In genomic region chr11:115215123-115215522, GRCm38 (mm10) we compare ENCODE assay signal across 19 mouse cellular contexts. TPM values are rescaled to one million over a fixed set of nuclear protein-coding genes. Genes with fewer than 3 reads are reported as not detected.
DNase-seq lines count a peak whose midpoint lies in the region; ATAC-seq and TF ChIP-seq lines count a peak whose summit lies in the region.
"Had no signal": no experiment of that assay in that cellular context is flagged by ENCODE, and none has a peak within 500 bp of the region (broad histone marks: within the 10 kb centered on the region; RNA-seq: fewer than 3 reads in every experiment).

No protein-coding gene starts in this region.

- H3K4me2 ChIP-seq in heart, embryonic 13.5 days: no peak overlapping the region; the same call in 1 of the 2 replicates
- H3K4me2 ChIP-seq in kidney, postnatal 0 days (ENCODE audit: low read length): no peak overlapping the region
- H3K4me2 ChIP-seq: liver, embryonic 15.5 days; midbrain, embryonic 15.5 days had no signal

- H3K36me3 ChIP-seq in heart, embryonic 13.5 days: peaks cover 8% of the 10 kb centered on the region; the same call in 1 of the 2 replicates
- no peaks in the 10 kb centered on the region for H3K36me3 ChIP-seq in kidney, postnatal 0 days (ENCODE audit: insufficient read depth, low read length)
- H3K36me3 ChIP-seq in embryonic facial prominence, embryonic 10.5 days (replicated peaks): no peaks in the 10 kb centered on the region
- H3K36me3 ChIP-seq: liver, embryonic 15.5 days; midbrain, embryonic 15.5 days had no signal

- peak overlapping the region; percentile 44; the same call in 1 of the 2 replicates for H3K9ac ChIP-seq in heart, embryonic 13.5 days
- no peak overlapping the region for H3K9ac ChIP-seq in kidney, postnatal 0 days (ENCODE audit: low read depth, low read length)
- H3K9ac ChIP-seq: liver, embryonic 15.5 days; midbrain, embryonic 15.5 days had no signal

- peak overlapping the region; percentile 70 for H3K27ac ChIP-seq in heart, embryonic 13.5 days (replicated peaks)
- H3K27ac ChIP-seq in kidney, postnatal 0 days: 0 out of 2 replicates have a peak overlapping the region, but pooled peaks have one; percentile 19
- no peak overlapping the region for H3K27ac ChIP-seq in embryonic facial prominence, embryonic 10.5 days (replicated peaks)
- H3K27ac ChIP-seq: liver, embryonic 15.5 days; midbrain, embryonic 15.5 days had no signal

- H3K4me3 ChIP-seq in heart, embryonic 13.5 days: no peak overlapping the region
- H3K4me3 ChIP-seq in kidney, postnatal 0 days (replicated peaks; ENCODE audit: low read depth, low read length): no peak overlapping the region
- no peak overlapping the region for H3K4me3 ChIP-seq in embryonic facial prominence, embryonic 10.5 days
- H3K4me3 ChIP-seq: erythroblast, embryonic 14.5 days; liver, embryonic 15.5 days; megakaryocyte, embryonic 14.5 days; midbrain, embryonic 15.5 days had no signal

- no peaks in the 10 kb centered on the region for H3K9me3 ChIP-seq in heart, embryonic 13.5 days
- no peaks in the 10 kb centered on the region for H3K9me3 ChIP-seq in kidney, postnatal 0 days (replicated peaks; ENCODE audit: low read length)
- H3K9me3 ChIP-seq in embryonic facial prominence, embryonic 10.5 days: no peaks in the 10 kb centered on the region
- H3K9me3 ChIP-seq: liver, embryonic 15.5 days; megakaryocyte, embryonic 14.5 days; midbrain, embryonic 15.5 days had no signal

- 0 out of 2 replicates have a peak, but pooled peaks have one; percentile 6 for ATAC-seq in heart, embryonic 13.5 days (ENCODE audit: extremely low read depth, insufficient number of reproducible peaks, low FRiP score, low TSS enrichment)
- peak; percentile 62 for ATAC-seq in kidney, postnatal 0 days (replicated peaks; ENCODE audit: low FRiP score, low read depth)
- ATAC-seq in inflammation-experienced regulatory T-cells, adult 6 months: no peak
- ATAC-seq: forebrain, embryonic 14.5 days; midbrain, embryonic 15.5 days had no signal

- no peak for TF ChIP-seq CTCF in kidney, postnatal 0 days (IDR thresholded peaks at IDR 0.05; ENCODE audit: low read depth)

- peaks cover 25% of the 10 kb centered on the region for H3K27me3 ChIP-seq in heart, embryonic 13.5 days (replicated peaks)
- H3K27me3 ChIP-seq in kidney, postnatal 0 days (ENCODE audit: insufficient read depth, low read length): no peaks in the 10 kb centered on the region
- H3K27me3 ChIP-seq in embryonic facial prominence, embryonic 10.5 days (replicated peaks; ENCODE audit: low read depth, poor library complexity, severe bottlenecking): peaks cover 29% of the 10 kb centered on the region
- H3K27me3 ChIP-seq: liver, embryonic 15.5 days; midbrain, embryonic 15.5 days had no signal

- DNase-seq in cerebellum, adult 9-11 months: peak; percentile 66
- no peak for DNase-seq in cerebellum, postnatal 4 days (ENCODE audit: low spot score in 2 of 2)
- DNase-seq in heart, adult 8-10 months (ENCODE audit: low spot score): no peak
- DNase-seq in kidney, postnatal 0 days (ENCODE audit: low spot score): peak; percentile 14
- no peak for DNase-seq in kidney, postnatal 25 days
- DNase-seq in embryonic facial prominence, embryonic 10.5 days (ENCODE audit: low spot score): peak; percentile 39
- DNase-seq: kidney, postnatal 4 days; retina, postnatal 1 day; right cerebral cortex, postnatal 4 days; thymus, postnatal 4 days had no signal

- WGBS in heart, embryonic 13.5 days: 34% methylated on average over 5 of the region's 5 CpGs
- 31% methylated on average over 5 of the region's 5 CpGs for WGBS in kidney, postnatal 0 days
- WGBS in embryonic facial prominence, embryonic 10.5 days: 34% methylated on average over 5 of the region's 5 CpGs

- peaks cover 52% of the 10 kb centered on the region for H3K4me1 ChIP-seq in heart, embryonic 13.5 days
- H3K4me1 ChIP-seq in kidney, postnatal 0 days (replicated peaks; ENCODE audit: insufficient read depth, low read length): 0 out of 2 replicates have a peak, but pooled peaks cover 4% of the 10 kb centered on the region
- peaks cover 76% of the 10 kb centered on the region for H3K4me1 ChIP-seq in embryonic facial prominence, embryonic 10.5 days

RNA-seq across cellular contexts. Expression of gene Nat9, which starts 27.5 kb away (rescaled TPM):
- polyA plus RNA-seq in heart, embryonic 13.5 days (2015; fragmentation: Nextera tagmentation; extraction: Ambion mirVana): 13.8 and 19.0 TPM in 2 replicates
- total RNA-seq in heart, adult 8-10 months (2022): 10 to 100 TPM; 25.0 to 34.9 (median 25.9) TPM
- 26.8 TPM in 2 replicates for polyA plus RNA-seq in kidney, postnatal 0 days (2015; fragmentation: Nextera tagmentation; extraction: Ambion mirVana)
- 18.2 and 18.4 TPM in 2 replicates for polyA plus RNA-seq in embryonic facial prominence, embryonic 10.5 days (2016; fragmentation: Nextera tagmentation; extraction: Ambion mirVana)
- 10 to 100 TPM; 14.2 to 21.0 (median 15.1) TPM for polyA plus RNA-seq in inflammation-experienced regulatory T-cells, adult 6 months (2017; shearing (Covaris generic))

RNA-seq across cellular contexts. Expression of gene Tmem104, which starts 27.8 kb away (rescaled TPM):
- 7.1 and 7.7 TPM in 2 replicates for polyA plus RNA-seq in heart, embryonic 13.5 days (2015; fragmentation: Nextera tagmentation; extraction: Ambion mirVana)
- total RNA-seq in heart, adult 8-10 months (2022): 10 to 100 TPM in 1 of 4 experiments, 1 to 10 TPM in 3; 8.7 to 10.9 (median 9.1) TPM
- polyA plus RNA-seq in kidney, postnatal 0 days (2015; fragmentation: Nextera tagmentation; extraction: Ambion mirVana): 12.0 and 12.6 TPM in 2 replicates
- polyA plus RNA-seq in embryonic facial prominence, embryonic 10.5 days (2016; fragmentation: Nextera tagmentation; extraction: Ambion mirVana): 10.1 and 10.3 TPM in 2 replicates
- 10 to 100 TPM in 1 of 3 experiments, 1 to 10 TPM in 2; 9.2 to 10.6 (median 9.8) TPM for polyA plus RNA-seq in inflammation-experienced regulatory T-cells, adult 6 months (2017; shearing (Covaris generic))

RNA-seq across cellular contexts. Expression of gene Grin2c, which starts 51.9 kb away (rescaled TPM):
- 0.04 TPM in 1 of 2 replicates, not detected in the other for polyA plus RNA-seq in heart, embryonic 13.5 days (2015; fragmentation: Nextera tagmentation; extraction: Ambion mirVana)
- under 1 TPM; 0.09 to 0.65 (median 0.23) TPM for total RNA-seq in heart, adult 8-10 months (2022)
- polyA plus RNA-seq in kidney, postnatal 0 days (2015; fragmentation: Nextera tagmentation; extraction: Ambion mirVana): not detected in 2 replicates
- polyA plus RNA-seq in embryonic facial prominence, embryonic 10.5 days (2016; fragmentation: Nextera tagmentation; extraction: Ambion mirVana): 0.06 and 0.07 TPM in 2 replicates
- not detected for polyA plus RNA-seq in inflammation-experienced regulatory T-cells, adult 6 months (2017; shearing (Covaris generic))
- total RNA-seq: granulocyte monocyte progenitor cell, adult 5-6 weeks; MEL had no signal

RNA-seq across cellular contexts. Expression of gene Slc9a3r1, which starts 52.0 kb away (rescaled TPM):
- 23.1 and 24.4 TPM in 2 replicates for polyA plus RNA-seq in heart, embryonic 13.5 days (2015; fragmentation: Nextera tagmentation; extraction: Ambion mirVana)
- 1 to 10 TPM; 7.3 to 8.5 (median 8.5) TPM for total RNA-seq in heart, adult 8-10 months (2022)
- polyA plus RNA-seq in kidney, postnatal 0 days (2015; fragmentation: Nextera tagmentation; extraction: Ambion mirVana): 163 and 172 TPM in 2 replicates
- 39.2 and 42.5 TPM in 2 replicates for polyA plus RNA-seq in embryonic facial prominence, embryonic 10.5 days (2016; fragmentation: Nextera tagmentation; extraction: Ambion mirVana)
- 100 to 1,000 TPM; 137 to 172 (median 165) TPM for polyA plus RNA-seq in inflammation-experienced regulatory T-cells, adult 6 months (2017; shearing (Covaris generic))

Comparison
In these comparisons a context has a peak if more than half of its experiments do, and no peak if none do; other contexts are left out.
1. DNase-seq: peak in cerebellum, adult 9-11 months (single experiment), kidney, postnatal 0 days (single experiment) and embryonic facial prominence, embryonic 10.5 days (single experiment); none in cerebellum, postnatal 4 days (0 of 2), heart, adult 8-10 months (single experiment) and kidney, postnatal 25 days (0 of 2).